Mouse (Mus musculus): ENCODE results near the gene Hnrnpm. TPM values are rescaled to one million over a fixed set of nuclear protein-coding genes. Genes with fewer than 3 reads are reported as not detected.

The Hnrnpm gene
- total and polyA plus RNA-seq, 3 experiments, result 174 to 756 (median 207) TPM

DNA sequence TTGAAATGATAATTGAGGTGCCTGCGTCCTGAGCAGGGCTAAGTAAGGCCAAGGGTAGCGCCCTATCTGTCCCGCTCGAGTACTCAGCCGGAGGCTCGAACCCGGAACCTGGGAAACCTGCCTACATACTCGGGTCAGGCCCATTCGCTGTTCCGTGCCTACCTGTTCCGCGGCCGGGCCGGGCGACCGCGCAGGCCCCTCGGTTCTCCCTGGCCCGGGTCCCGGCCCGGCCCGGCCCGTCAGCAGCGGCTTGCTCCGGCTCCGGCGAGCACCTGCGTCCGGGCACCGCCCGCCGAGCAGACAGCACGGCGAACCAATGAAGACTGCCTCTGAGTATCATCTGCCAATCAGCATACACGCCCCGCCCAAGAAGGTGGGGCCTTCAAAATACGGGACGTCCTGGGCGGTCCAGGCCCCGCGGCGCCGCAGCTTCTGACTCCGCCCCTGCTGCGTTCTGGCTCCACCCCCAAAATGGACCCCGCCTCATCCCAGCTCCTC, 31.8 kb upstream of the Hnrnpm start, which contains the start of gene March2:
Gene March2 (minus strand): TSS at position 287 of the 498 bp plus-strand sequence.
- Histone ChIP-seq H3K36me3 (replicated peaks in 1 of 2; ENCODE audit: control insufficient read depth in 1 of 2, insufficient read depth in 1 of 2, low read length in 1 of 2) (peaks cover 0 to 2% of the 10 kb centered on the region in 2 experiments), H3K9ac (ENCODE audit: insufficient read depth, low read depth) (peak within 1 kb of the TSS; percentile 91), H3K9me3 (replicated peaks; ENCODE audit: low read length) (no peaks in the 10 kb centered on the region), H3K27me3 (replicated peaks) (no peaks in the 10 kb centered on the region), H3K27ac (ENCODE audit: insufficient read depth, low read depth) (no peak within 1 kb of the TSS), H3K4me3 (replicated peaks in 1 of 3; ENCODE audit: low read depth in 2 of 3, low read length in 2 of 3, poor library complexity in 1 of 3) (peak within 1 kb of the TSS; percentile 81 to 91 (median 81)), H3K4me2 (ENCODE audit: insufficient read depth, low read depth, poor library complexity, severe bottlenecking) (peak within 1 kb of the TSS; percentile 73), H3K4me1 (ENCODE audit: control insufficient read depth in 1 of 2, insufficient read depth in 2 of 2) (peaks cover 0 to 8% of the 10 kb centered on the region in 2 experiments; a peak in 1 of 4 replicates), H3K79me2 (replicated peaks; ENCODE audit: control insufficient read depth, extremely low read depth, insufficient read depth, poor library complexity, severe bottlenecking) (no peaks in the 10 kb centered on the region)
- DNase-seq (ENCODE audit: extremely low read depth), result peak; percentile 97
- TF ChIP-seq NRF1 (IDR thresholded peaks at IDR 0.05; ENCODE audit: low read depth, low read length), result peak; percentile 58; the same call in 1 of the 2 replicates
- TF ChIP-seq ZMIZ1 (IDR thresholded peaks at IDR 0.05; ENCODE audit: low read depth, low read length), result no peak
- peak; percentile 74 for TF ChIP-seq SIN3A (IDR thresholded peaks at IDR 0.05; ENCODE audit: low read length)
- TF ChIP-seq TCF12 (IDR thresholded peaks at IDR 0.05; ENCODE audit: low read depth, low read length), result peak; percentile 25; the same call in 1 of the 2 replicates
- no peak for TF ChIP-seq EP300 (IDR thresholded peaks at IDR 0.05; ENCODE audit: low read length)
- TF ChIP-seq RCOR1 (conservative IDR thresholded peaks at IDR 0.05; ENCODE audit: low read depth, low read length), result no peak
- TF ChIP-seq MEF2A (IDR thresholded peaks at IDR 0.05; ENCODE audit: borderline replicate concordance, low read depth, low read length), result no peak
- no peak for TF ChIP-seq MAFK (IDR thresholded peaks at IDR 0.05; ENCODE audit: insufficient replicate concordance, low read length)
- TF ChIP-seq CTCF (conservative IDR thresholded peaks at IDR 0.05 in 1 of 2, IDR thresholded peaks at IDR 0.05 in 1 of 2; ENCODE audit: low read depth in 2 of 2, low read length in 2 of 2), result no peak
- TF ChIP-seq ZC3H11A (IDR thresholded peaks at IDR 0.05; ENCODE audit: low read depth, low read length), result no peak
- TF ChIP-seq POLR2A (IDR thresholded peaks at IDR 0.05; ENCODE audit: low read depth, low read length), result peak; percentile 79
- no peak for TF ChIP-seq POLR2AphosphoS2 (IDR thresholded peaks at IDR 0.05; ENCODE audit: low read depth, low read length)
- no peak for TF ChIP-seq BHLHE40 (IDR thresholded peaks at IDR 0.05; ENCODE audit: low read depth, low read length)
- no peak for TF ChIP-seq TBP (conservative IDR thresholded peaks at IDR 0.05; ENCODE audit: low read depth, low read length)
- TF ChIP-seq CHD2 (IDR thresholded peaks at IDR 0.05; ENCODE audit: low read length), result peak; percentile 30; the same call in 1 of the 2 replicates
- peak; percentile 38; the same call in 1 of the 2 replicates for TF ChIP-seq ELF1 (IDR thresholded peaks at IDR 0.05; ENCODE audit: low read depth, low read length)
- TF ChIP-seq USF2 (conservative IDR thresholded peaks at IDR 0.05; ENCODE audit: low read depth, low read length), result no peak
- TF ChIP-seq UBTF (IDR thresholded peaks at IDR 0.05; ENCODE audit: low read depth, low read length), result no peak
- no peak for TF ChIP-seq RAD21 (IDR thresholded peaks at IDR 0.05; ENCODE audit: low read depth, low read length)
- TF ChIP-seq JUN (IDR thresholded peaks at IDR 0.05; ENCODE audit: insufficient read depth, low read depth, low read length), result no peak
- 0 out of 2 replicates have a peak, but pooled peaks have one; percentile 30 for TF ChIP-seq NELFE (IDR thresholded peaks at IDR 0.05; ENCODE audit: low read depth, low read length)
- no peak for TF ChIP-seq JUND (conservative IDR thresholded peaks at IDR 0.05; ENCODE audit: low read depth, low read length)
- dilution Hi-C loops (cut with MboI; ENCODE audit: extremely low pct_ligation_motif_present, extremely low pct_unique_long_range_greater_than_20kb, low sequenced_read_pairs), result no loop called here
- in situ Hi-C loops (cut with MboI; ENCODE audit: low pct_ligation_motif_present, low pct_unique_long_range_greater_than_20kb, low sequenced_read_pairs), result no loop called here
